Mouse (Mus musculus) heart, postnatal 10 days (tissue): Measurements from ENCODE around the gene Bin2. TPM values are rescaled to one million over a fixed set of nuclear protein-coding genes. Genes with fewer than 3 reads are reported as not detected.
A peak's percentile ranks its signal among the peaks of the same experiment; 100 is the strongest.

Experiments used
- DNase-seq, 2 experiments: peaks; one replicate each; pipeline ENCODE4 v3.0.0; 2021
- intact Hi-C: fragments of 180-260 bp; cut with DNase I; formaldehyde crosslinking; loops from one replicate; pipeline ENCODE4 v1.15.1; 2025
- total RNA-seq, 2 experiments: library from RNA; stranded (reverse); gene quantifications; 2 replicates each; pipeline ENCODE4 v1.2.3; 2021

The Bin2 gene
- total RNA-seq, 2 experiments from 2014 or later = 1.4 to 2.2 TPM

- intact Hi-C loops = loop anchor here (2.0 to 5.0 kb wide), 4 partner anchors 46 to 216 kb away; partner anchors contain the start of genes Letmd1 and Smagp
- DNase-seq = peak; percentile 85 to 90
Observed at GRCm38 (mm10) chr15:100683041-100683440, 13.7 kb upstream of the Bin2 start.

GRCm38 (mm10) chr15:100681770-100682169 is 12.4 kb upstream of the Bin2 start:
- no peak for DNase-seq
- intact Hi-C loops = loop anchor here (2.0 to 5.0 kb wide), 4 partner anchors 44 to 214 kb away; partner anchors contain the start of genes Letmd1 and Smagp

- intact Hi-C loops = loop anchor here (5.0 kb wide), 2 partner anchors 43 to 213 kb away; partner anchors contain the start of genes Letmd1 and Smagp
- no peak for DNase-seq
Observed at GRCm38 (mm10) chr15:100680381-100680780, 11.0 kb upstream of the Bin2 start.

GRCm38 (mm10) chr15:100679005-100679404 is 9.7 kb upstream of the Bin2 start:
- DNase-seq = no peak
- intact Hi-C loops = no loop called here

- DNase-seq = no peak
- intact Hi-C loops = no loop called here
Observed at GRCm38 (mm10) chr15:100678581-100678980, 9.2 kb upstream of the Bin2 start.

- DNase-seq = no peak
- intact Hi-C loops = no loop called here
Observed at GRCm38 (mm10) chr15:100677675-100678074, 8.3 kb upstream of the Bin2 start.

- no peak for DNase-seq
- intact Hi-C loops = no loop called here
Observed at GRCm38 (mm10) chr15:100676521-100676920, 7.2 kb upstream of the Bin2 start.

GRCm38 (mm10) chr15:100675486-100675885 is 6.1 kb upstream of the Bin2 start:
- intact Hi-C loops = no loop called here

GRCm38 (mm10) chr15:100674566-100674965 is 5.2 kb upstream of the Bin2 start:
- intact Hi-C loops = no loop called here

More at GRCm38 (mm10) chr15:100675486-100675885, 6.1 kb upstream of the Bin2 start:
- no peak for DNase-seq

GRCm38 (mm10) chr15:100673585-100674391 is 4.4 kb upstream of the Bin2 start:
- intact Hi-C loops = no loop called here
- DNase-seq = peak in 1 of 2 experiments; percentile 26

More at GRCm38 (mm10) chr15:100674566-100674965, 5.2 kb upstream of the Bin2 start:
- no peak for DNase-seq

- no peak for DNase-seq
- intact Hi-C loops = no loop called here
Observed at GRCm38 (mm10) chr15:100670833-100671232, 1.5 kb upstream of the Bin2 start.

GRCm38 (mm10) chr15:100670004-100670403 is 651 bp upstream of the Bin2 start:
- intact Hi-C loops = no loop called here

GRCm38 (mm10) chr15:100667871-100668545 is 1.3 kb downstream of the Bin2 start:
- intact Hi-C loops = no loop called here

More at GRCm38 (mm10) chr15:100670004-100670403, 651 bp upstream of the Bin2 start:
- no peak for DNase-seq

GRCm38 (mm10) chr15:100667420-100667819 is 1.9 kb downstream of the Bin2 start:
- intact Hi-C loops = no loop called here
- DNase-seq = no peak

More at GRCm38 (mm10) chr15:100667871-100668545, 1.3 kb downstream of the Bin2 start:
- no peak for DNase-seq

- intact Hi-C loops = no loop called here
- no peak for DNase-seq
Observed at GRCm38 (mm10) chr15:100666851-100667250, 2.5 kb downstream of the Bin2 start.

- intact Hi-C loops = no loop called here
- peak; percentile 31 to 41 for DNase-seq
Observed at GRCm38 (mm10) chr15:100666219-100666696, 3.1 kb downstream of the Bin2 start.

- no peak for DNase-seq
- intact Hi-C loops = no loop called here
Observed at GRCm38 (mm10) chr15:100665411-100666218, 3.7 kb downstream of the Bin2 start.

- no peak for DNase-seq
- intact Hi-C loops = no loop called here
Observed at GRCm38 (mm10) chr15:100664813-100665274, 4.5 kb downstream of the Bin2 start.

GRCm38 (mm10) chr15:100660805-100661204 is 8.5 kb downstream of the Bin2 start:
- intact Hi-C loops = no loop called here

GRCm38 (mm10) chr15:100660306-100660705 is 9.0 kb downstream of the Bin2 start:
- no peak for DNase-seq
- intact Hi-C loops = no loop called here

More at GRCm38 (mm10) chr15:100660805-100661204, 8.5 kb downstream of the Bin2 start:
- no peak for DNase-seq
